Mouse (Mus musculus): ENCODE data around the gene Vmn1r175. TPM values are rescaled to one million over a fixed set of nuclear protein-coding genes. Genes with fewer than 3 reads are reported as not detected.
"Not testable (repeated sequence)": the region's sequence is repeated elsewhere in the genome, so short reads cannot be mapped to it uniquely, and the experiment has no call there.

Vmn1r175 gene
- polyA plus RNA-seq (2015; fragmentation: Nextera tagmentation; extraction: Ambion mirVana) = not detected in 2 replicates

DNA sequence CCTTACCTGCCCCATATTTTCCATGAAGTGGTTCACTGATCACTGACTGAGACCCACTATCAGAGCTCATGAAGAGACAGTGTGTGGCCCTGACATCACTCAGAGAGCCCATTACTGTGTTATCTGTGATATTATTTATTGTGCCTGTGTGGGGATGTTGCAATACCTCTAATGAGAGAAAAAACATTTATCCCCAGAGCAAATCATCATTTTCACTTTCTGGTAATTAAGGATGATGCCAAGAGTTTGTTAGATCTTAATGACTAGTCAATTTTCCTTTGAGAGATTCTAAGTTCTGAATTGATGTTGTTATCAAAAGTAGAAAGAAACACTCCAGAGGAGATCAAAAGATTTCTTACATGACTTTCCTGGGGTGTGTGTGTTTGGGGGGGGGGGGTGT lies at the start of gene Vmn1r175:
TSS of gene Vmn1r175 (minus strand) at position 101 of the 400 bp plus-strand sequence.
- H3K27ac ChIP-seq (replicated peaks); H3K4me3 ChIP-seq (replicated peaks); H3K4me2 ChIP-seq; H3K9me3 ChIP-seq (replicated peaks); H3K4me1 ChIP-seq (replicated peaks); H3K36me3 ChIP-seq (replicated peaks); H3K27me3 ChIP-seq; ATAC-seq (ENCODE audit: insufficient read depth); H3K9ac ChIP-seq: not testable (repeated sequence)

DNA sequence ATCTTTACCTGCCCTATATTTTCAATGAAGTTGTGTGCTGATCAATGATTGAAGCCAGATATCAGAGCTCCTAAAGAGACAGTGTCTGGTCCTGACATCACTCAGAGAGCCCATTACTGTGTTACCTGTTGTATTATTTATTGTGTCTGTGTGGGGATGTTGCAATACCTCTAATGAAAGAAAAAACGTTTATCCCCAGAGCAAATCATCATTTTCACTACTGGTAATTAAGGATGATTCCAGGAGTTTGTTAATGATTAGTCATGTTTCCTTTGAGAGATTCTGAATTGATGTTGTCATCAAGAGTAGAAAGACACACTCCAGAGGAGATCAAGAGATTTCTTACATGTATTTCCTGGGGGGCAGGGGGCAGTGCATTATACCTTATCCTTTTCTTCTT lies 26.8 kb upstream of the Vmn1r175 start, which contains the start of gene Vmn1r176:
TSS of gene Vmn1r176 (minus strand) at position 101 of the 400 bp plus-strand sequence.
- ATAC-seq (ENCODE audit: insufficient read depth); H3K4me2 ChIP-seq; H3K9me3 ChIP-seq (replicated peaks); H3K27me3 ChIP-seq; H3K27ac ChIP-seq (replicated peaks); H3K36me3 ChIP-seq (replicated peaks); H3K4me1 ChIP-seq (replicated peaks); H3K9ac ChIP-seq; H3K4me3 ChIP-seq (replicated peaks): not testable (repeated sequence)
- WGBS (ENCODE audit: insufficient replicate concordance) = no CpG with 5 or more reads among the region's 1 CpGs

DNA sequence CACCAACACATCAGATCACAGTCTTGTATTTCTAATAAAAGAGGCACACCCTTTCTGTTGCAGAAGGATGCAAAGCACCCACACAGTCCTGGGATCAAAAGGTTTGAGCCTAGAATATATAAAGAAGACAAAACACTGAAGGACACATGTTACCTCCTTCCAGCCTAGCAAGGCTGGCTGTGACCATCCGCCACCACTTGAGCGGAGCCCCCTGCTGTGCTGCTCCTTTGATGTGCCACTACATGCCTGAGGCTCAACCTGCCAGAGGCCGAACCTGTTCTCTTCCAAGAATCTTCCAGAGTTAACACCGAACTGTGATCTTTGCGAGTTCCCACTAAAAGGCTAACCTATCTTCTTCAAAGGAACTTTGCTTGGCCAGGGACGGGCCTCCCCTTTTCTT lies 25.9 kb downstream of the Vmn1r175 start:
- Histone ChIP-seq H3K4me1 (replicated peaks) (no peaks in the 10 kb centered on the region), H3K27ac (replicated peaks) (no peak overlapping the region), H3K4me2 (no peak overlapping the region), H3K27me3 (no peaks in the 10 kb centered on the region), H3K4me3 (replicated peaks) (no peak overlapping the region), H3K9me3 (replicated peaks) (no peaks in the 10 kb centered on the region), H3K9ac (no peak overlapping the region), H3K36me3 (replicated peaks) (no peaks in the 10 kb centered on the region)
- WGBS (ENCODE audit: insufficient replicate concordance) = 62% methylated on average over 6 of the region's 6 CpGs
- ATAC-seq (ENCODE audit: insufficient read depth) = no peak

Other genes with a start within 250 kb of the Vmn1r175 start
- gene Vmn1r169, start 235.1 kb downstream of the Vmn1r175 start, polyA plus RNA-seq (2015; fragmentation: Nextera tagmentation; extraction: Ambion mirVana) = not detected in 2 replicates
- gene Vmn1r170, start 204.5 kb downstream of the Vmn1r175 start, polyA plus RNA-seq (2015; fragmentation: Nextera tagmentation; extraction: Ambion mirVana) = not detected in 2 replicates
- not detected in 2 replicates for gene Vmn1r171, start 179.9 kb downstream of the Vmn1r175 start, polyA plus RNA-seq (2015; fragmentation: Nextera tagmentation; extraction: Ambion mirVana)
- not detected in 2 replicates for gene Vmn1r172, start 152.3 kb downstream of the Vmn1r175 start, polyA plus RNA-seq (2015; fragmentation: Nextera tagmentation; extraction: Ambion mirVana)
- gene Vmn1r173, start 109.9 kb downstream of the Vmn1r175 start, polyA plus RNA-seq (2015; fragmentation: Nextera tagmentation; extraction: Ambion mirVana) = not detected in 2 replicates
- not detected in 2 replicates for gene Vmn1r174, start 58.4 kb downstream of the Vmn1r175 start, polyA plus RNA-seq (2015; fragmentation: Nextera tagmentation; extraction: Ambion mirVana)
- gene Vmn1r176, start 26.7 kb upstream of the Vmn1r175 start, polyA plus RNA-seq (2015; fragmentation: Nextera tagmentation; extraction: Ambion mirVana) = not detected in 2 replicates
- not detected in 2 replicates for gene Vmn1r177, start 55.8 kb upstream of the Vmn1r175 start, polyA plus RNA-seq (2015; fragmentation: Nextera tagmentation; extraction: Ambion mirVana)
- not detected in 2 replicates for gene Vmn1r178, start 81.4 kb upstream of the Vmn1r175 start, polyA plus RNA-seq (2015; fragmentation: Nextera tagmentation; extraction: Ambion mirVana)
- gene Vmn1r179, start 116.3 kb upstream of the Vmn1r175 start, polyA plus RNA-seq (2015; fragmentation: Nextera tagmentation; extraction: Ambion mirVana) = not detected in 2 replicates
- not detected in 2 replicates for gene Vmn1r180, start 140.0 kb upstream of the Vmn1r175 start, polyA plus RNA-seq (2015; fragmentation: Nextera tagmentation; extraction: Ambion mirVana)
- not detected in 2 replicates for gene Vmn1r181, start 164.0 kb upstream of the Vmn1r175 start, polyA plus RNA-seq (2015; fragmentation: Nextera tagmentation; extraction: Ambion mirVana)
- not detected in 2 replicates for gene V1rd19, start 191.0 kb upstream of the Vmn1r175 start, polyA plus RNA-seq (2015; fragmentation: Nextera tagmentation; extraction: Ambion mirVana)
- gene Vmn1r183, start 242.6 kb upstream of the Vmn1r175 start, polyA plus RNA-seq (2015; fragmentation: Nextera tagmentation; extraction: Ambion mirVana) = not detected in 2 replicates